Mouse (Mus musculus): ENCODE data around the gene Naa20. TPM values are rescaled to one million over a fixed set of nuclear protein-coding genes. Genes with fewer than 3 reads are reported as not detected.

Gene Naa20
- polyA plus RNA-seq, 1 experiment from 2014 or later: 213 TPM

- Histone ChIP-seq H3K9me3 (replicated peaks; ENCODE audit: control insufficient read depth, low read length) (no peaks in the 10 kb centered on the region; the same call in 1 of the 2 replicates), H3K27me3 (ENCODE audit: control insufficient read depth, insufficient read depth, low read length) (no peaks in the 10 kb centered on the region), H3K36me3 (ENCODE audit: control insufficient read depth, insufficient read depth) (peaks cover 26% of the 10 kb centered on the region), H3K9ac (ENCODE audit: low read length) (no peak overlapping the region), H3K4me3 (ENCODE audit: low read length) (no peak overlapping the region), H3K4me1 (ENCODE audit: control insufficient read depth, insufficient read depth, low read length) (peaks cover 14% of the 10 kb centered on the region), H3K27ac (ENCODE audit: low read length) (no peak overlapping the region), H3K4me2 (ENCODE audit: low read depth, low read length) (no peak overlapping the region)
- WGBS: 90% methylated on average over 3 of the region's 3 CpGs
- ATAC-seq (replicated peaks; ENCODE audit: extremely low read depth, insufficient read depth, low FRiP score): no peak
These were observed 35.7 kb upstream of the Naa20 start for GRCm38 (mm10) chr2:145866238-145866637.

GRCm38 (mm10) chr2:145866695-145867449 is 35.0 kb upstream of the Naa20 start:
- no peak overlapping the region for H3K27ac ChIP-seq (ENCODE audit: low read length)
- no peak overlapping the region for H3K9ac ChIP-seq (ENCODE audit: low read length)
- no peak overlapping the region for H3K4me3 ChIP-seq (ENCODE audit: low read length)
- no peak for ATAC-seq (replicated peaks; ENCODE audit: extremely low read depth, insufficient read depth, low FRiP score)
- no peak overlapping the region for H3K4me2 ChIP-seq (ENCODE audit: low read depth, low read length)
- no peaks in the 10 kb centered on the region; the same call in 1 of the 2 replicates for H3K9me3 ChIP-seq (replicated peaks; ENCODE audit: control insufficient read depth, low read length)
- H3K36me3 ChIP-seq (ENCODE audit: control insufficient read depth, insufficient read depth): peaks cover 26% of the 10 kb centered on the region
- WGBS: 95% methylated on average over 11 of the region's 11 CpGs
- no peaks in the 10 kb centered on the region for H3K27me3 ChIP-seq (ENCODE audit: control insufficient read depth, insufficient read depth, low read length)
- peaks cover 14% of the 10 kb centered on the region for H3K4me1 ChIP-seq (ENCODE audit: control insufficient read depth, insufficient read depth, low read length)

- peaks cover 26% of the 10 kb centered on the region for H3K36me3 ChIP-seq (ENCODE audit: control insufficient read depth, insufficient read depth)
- 87% methylated on average over 4 of the region's 4 CpGs for WGBS
- H3K4me2 ChIP-seq (ENCODE audit: low read depth, low read length): no peak overlapping the region
- no peak overlapping the region for H3K9ac ChIP-seq (ENCODE audit: low read length)
- H3K4me3 ChIP-seq (ENCODE audit: low read length): no peak overlapping the region
- H3K27ac ChIP-seq (ENCODE audit: low read length): no peak overlapping the region
- H3K4me1 ChIP-seq (ENCODE audit: control insufficient read depth, insufficient read depth, low read length): peaks cover 9% of the 10 kb centered on the region
- ATAC-seq (replicated peaks; ENCODE audit: extremely low read depth, insufficient read depth, low FRiP score): no peak
- H3K27me3 ChIP-seq (ENCODE audit: control insufficient read depth, insufficient read depth, low read length): no peaks in the 10 kb centered on the region
- H3K9me3 ChIP-seq (replicated peaks; ENCODE audit: control insufficient read depth, low read length): no peaks in the 10 kb centered on the region; the same call in 1 of the 2 replicates
These were observed 30.6 kb upstream of the Naa20 start for GRCm38 (mm10) chr2:145871308-145871707.

- no peak for ATAC-seq (replicated peaks; ENCODE audit: extremely low read depth, insufficient read depth, low FRiP score)
- Histone ChIP-seq H3K36me3 (ENCODE audit: control insufficient read depth, insufficient read depth) (peaks cover 28% of the 10 kb centered on the region), H3K27me3 (ENCODE audit: control insufficient read depth, insufficient read depth, low read length) (no peaks in the 10 kb centered on the region), H3K4me1 (ENCODE audit: control insufficient read depth, insufficient read depth, low read length) (peaks cover 9% of the 10 kb centered on the region), H3K9me3 (replicated peaks; ENCODE audit: control insufficient read depth, low read length) (no peaks in the 10 kb centered on the region; the same call in 1 of the 2 replicates), H3K4me2 (ENCODE audit: low read depth, low read length) (no peak overlapping the region), H3K4me3 (ENCODE audit: low read length) (no peak overlapping the region), H3K9ac (ENCODE audit: low read length) (no peak overlapping the region), H3K27ac (ENCODE audit: low read length) (no peak overlapping the region)
- 77% methylated on average over 1 of the region's 1 CpGs for WGBS
These were observed 29.8 kb upstream of the Naa20 start for GRCm38 (mm10) chr2:145872099-145872498.

GRCm38 (mm10) chr2:145873953-145874352 is 27.9 kb upstream of the Naa20 start:
- no peak for ATAC-seq (replicated peaks; ENCODE audit: extremely low read depth, insufficient read depth, low FRiP score)
- no peak overlapping the region for H3K9ac ChIP-seq (ENCODE audit: low read length)
- H3K4me2 ChIP-seq (ENCODE audit: low read depth, low read length): no peak overlapping the region
- no peaks in the 10 kb centered on the region for H3K27me3 ChIP-seq (ENCODE audit: control insufficient read depth, insufficient read depth, low read length)
- peaks cover 22% of the 10 kb centered on the region for H3K36me3 ChIP-seq (ENCODE audit: control insufficient read depth, insufficient read depth)
- 34% methylated on average over 1 of the region's 1 CpGs for whole genome bisulfite sequencing
- peaks cover 9% of the 10 kb centered on the region for H3K4me1 ChIP-seq (ENCODE audit: control insufficient read depth, insufficient read depth, low read length)
- no peaks in the 10 kb centered on the region for H3K9me3 ChIP-seq (replicated peaks; ENCODE audit: control insufficient read depth, low read length)
- no peak overlapping the region for H3K27ac ChIP-seq (ENCODE audit: low read length)
- H3K4me3 ChIP-seq (ENCODE audit: low read length): no peak overlapping the region

- H3K4me1 ChIP-seq (ENCODE audit: control insufficient read depth, insufficient read depth, low read length): peaks cover 9% of the 10 kb centered on the region
- 58% methylated on average over 3 of the region's 3 CpGs for WGBS
- no peaks in the 10 kb centered on the region for H3K9me3 ChIP-seq (replicated peaks; ENCODE audit: control insufficient read depth, low read length)
- no peak overlapping the region for H3K4me3 ChIP-seq (ENCODE audit: low read length)
- peaks cover 18% of the 10 kb centered on the region for H3K36me3 ChIP-seq (ENCODE audit: control insufficient read depth, insufficient read depth)
- H3K9ac ChIP-seq (ENCODE audit: low read length): no peak overlapping the region
- no peak overlapping the region for H3K4me2 ChIP-seq (ENCODE audit: low read depth, low read length)
- H3K27me3 ChIP-seq (ENCODE audit: control insufficient read depth, insufficient read depth, low read length): no peaks in the 10 kb centered on the region
- no peak for ATAC-seq (replicated peaks; ENCODE audit: extremely low read depth, insufficient read depth, low FRiP score)
- H3K27ac ChIP-seq (ENCODE audit: low read length): no peak overlapping the region
These were observed 26.9 kb upstream of the Naa20 start for GRCm38 (mm10) chr2:145874879-145875482.

GRCm38 (mm10) chr2:145877191-145877590 is 24.7 kb upstream of the Naa20 start:
- Histone ChIP-seq H3K4me3 (ENCODE audit: low read length) (no peak overlapping the region), H3K27ac (ENCODE audit: low read length) (no peak overlapping the region), H3K4me2 (ENCODE audit: low read depth, low read length) (no peak overlapping the region), H3K4me1 (ENCODE audit: control insufficient read depth, insufficient read depth, low read length) (peaks cover 9% of the 10 kb centered on the region), H3K9ac (ENCODE audit: low read length) (no peak overlapping the region), H3K36me3 (ENCODE audit: control insufficient read depth, insufficient read depth) (peaks cover 24% of the 10 kb centered on the region), H3K9me3 (replicated peaks; ENCODE audit: control insufficient read depth, low read length) (no peaks in the 10 kb centered on the region), H3K27me3 (ENCODE audit: control insufficient read depth, insufficient read depth, low read length) (no peaks in the 10 kb centered on the region)
- no peak for ATAC-seq (replicated peaks; ENCODE audit: extremely low read depth, insufficient read depth, low FRiP score)
- 91% methylated on average over 3 of the region's 3 CpGs for WGBS

GRCm38 (mm10) chr2:145880887-145881747 is 20.8 kb upstream of the Naa20 start:
- Histone ChIP-seq H3K4me2 (ENCODE audit: low read depth, low read length) (no peak overlapping the region), H3K9ac (ENCODE audit: low read length) (no peak overlapping the region), H3K27me3 (ENCODE audit: control insufficient read depth, insufficient read depth, low read length) (no peaks in the 10 kb centered on the region), H3K4me3 (ENCODE audit: low read length) (no peak overlapping the region), H3K36me3 (ENCODE audit: control insufficient read depth, insufficient read depth) (peaks cover 39% of the 10 kb centered on the region), H3K9me3 (replicated peaks; ENCODE audit: control insufficient read depth, low read length) (no peaks in the 10 kb centered on the region), H3K4me1 (ENCODE audit: control insufficient read depth, insufficient read depth, low read length) (peaks cover 14% of the 10 kb centered on the region; the same call in 1 of the 2 replicates), H3K27ac (ENCODE audit: low read length) (peak overlapping the region; percentile 34)
- 58% methylated on average over 11 of the region's 11 CpGs for WGBS
- no peak for ATAC-seq (replicated peaks; ENCODE audit: extremely low read depth, insufficient read depth, low FRiP score)
